In the genomic region with DNA sequence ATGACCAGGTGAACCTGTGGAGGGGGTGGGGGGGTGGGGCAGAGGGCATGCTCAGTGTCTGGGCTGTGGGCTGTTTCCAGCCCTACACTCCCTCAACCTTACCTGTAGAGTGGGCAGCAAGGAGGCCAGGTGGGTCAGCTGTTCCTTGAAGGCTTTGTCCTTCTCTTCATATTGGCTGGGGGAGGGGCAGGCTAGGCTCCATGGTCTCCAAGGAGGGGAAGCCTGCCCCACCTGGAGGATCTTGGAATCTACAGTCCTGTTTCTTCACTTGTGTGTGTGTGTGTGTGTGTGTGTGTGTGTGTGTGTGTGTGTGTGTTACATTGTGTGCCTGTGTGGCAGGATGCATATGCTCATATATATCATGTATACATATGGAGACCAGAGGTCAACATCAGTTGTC, we compare ENCODE assay signal across 11 mouse cellular contexts. TPM values are rescaled to one million over a fixed set of nuclear protein-coding genes. Genes with fewer than 3 reads are reported as not detected.
DNase-seq lines count a peak whose midpoint lies in the region; ATAC-seq lines count a peak whose summit lies in the region.
"Had no signal": no experiment of that assay in that cellular context is flagged by ENCODE, and none has a peak within 500 bp of the region (broad histone marks: within the 10 kb centered on the region; RNA-seq: fewer than 3 reads in every experiment).

No protein-coding gene starts in this region.

- ATAC-seq in megakaryocyte, adult 5-6 weeks (ENCODE audit: poor library complexity, severe bottlenecking): no peak
- ATAC-seq in hindbrain, embryonic 15.5 days (ENCODE audit: low FRiP score, low read depth): peak; percentile 24; the same call in 1 of the 2 replicates
- ATAC-seq in neural tube, embryonic 15.5 days (ENCODE audit: low FRiP score): peak; percentile 44
- no peak for ATAC-seq in erythroid progenitor cell, adult 5-6 weeks (replicated peaks; ENCODE audit: low FRiP score, poor library complexity, severe bottlenecking)

- peaks cover 4% of the 10 kb centered on the region for H3K36me3 ChIP-seq in megakaryocyte, embryonic 14.5 days (replicated peaks; ENCODE audit: low read length)
- H3K36me3 ChIP-seq in hindbrain, embryonic 15.5 days: no peaks in the 10 kb centered on the region
- no peaks in the 10 kb centered on the region for H3K36me3 ChIP-seq in neural tube, embryonic 15.5 days

- H3K27ac ChIP-seq in hindbrain, embryonic 15.5 days (replicated peaks): no peak overlapping the region
- no peak overlapping the region for H3K27ac ChIP-seq in neural tube, embryonic 15.5 days (replicated peaks)

- peaks cover 97% of the 10 kb centered on the region for H3K27me3 ChIP-seq in megakaryocyte, embryonic 14.5 days (replicated peaks)
- H3K27me3 ChIP-seq in hindbrain, embryonic 15.5 days: peaks cover 90% of the 10 kb centered on the region
- H3K27me3 ChIP-seq in neural tube, embryonic 15.5 days (replicated peaks): peaks cover 92% of the 10 kb centered on the region

- H3K9ac ChIP-seq in hindbrain, embryonic 15.5 days: no peak overlapping the region
- H3K9ac ChIP-seq in neural tube, embryonic 15.5 days (replicated peaks): no peak overlapping the region

- peak overlapping the region; percentile 74 for H3K4me2 ChIP-seq in hindbrain, embryonic 15.5 days
- H3K4me2 ChIP-seq in neural tube, embryonic 15.5 days: peak overlapping the region; percentile 64

- DNase-seq in cerebellum, postnatal 10 days: peak; percentile 74 to 81
- no peak for DNase-seq in cerebellum, adult 8-10 months
- no peak for DNase-seq in gastrocnemius, adult 18-20 months (ENCODE audit: low spot score)

- H3K9me3 ChIP-seq in megakaryocyte, embryonic 14.5 days: peaks cover 6% of the 10 kb centered on the region
- no peaks in the 10 kb centered on the region for H3K9me3 ChIP-seq in hindbrain, embryonic 15.5 days
- H3K9me3 ChIP-seq in neural tube, embryonic 15.5 days (replicated peaks): no peaks in the 10 kb centered on the region

- H3K4me3 ChIP-seq in megakaryocyte, embryonic 14.5 days (replicated peaks): peak overlapping the region; percentile 89
- peak overlapping the region; percentile 41 for H3K4me3 ChIP-seq in hindbrain, embryonic 15.5 days
- H3K4me3 ChIP-seq in neural tube, embryonic 15.5 days (replicated peaks): peak overlapping the region; percentile 39

- H3K4me1 ChIP-seq in megakaryocyte, embryonic 14.5 days: peaks cover 51% of the 10 kb centered on the region
- H3K4me1 ChIP-seq in hindbrain, embryonic 15.5 days (replicated peaks): peaks cover 36% of the 10 kb centered on the region
- peaks cover 44% of the 10 kb centered on the region for H3K4me1 ChIP-seq in neural tube, embryonic 15.5 days

RNA-seq across cellular contexts. Expression of gene Rnf207, which starts 4.9 kb away (rescaled TPM):
- polyA plus RNA-seq in megakaryocyte, embryonic 14.5 days (2012; ENCODE audit: insufficient read depth, low replicate concordance): 1.8 and 3.8 TPM in 2 replicates
- total RNA-seq in megakaryocyte, adult 5-6 weeks (2015): not detected in 2 replicates
- total RNA-seq in megakaryocyte, adult 5-6 weeks (2017): not detected in 2 replicates
- 8.6 and 8.8 TPM in 2 replicates for polyA plus RNA-seq in hindbrain, embryonic 15.5 days (2015; fragmentation: Nextera tagmentation; extraction: Ambion mirVana)
- polyA plus RNA-seq in neural tube, embryonic 15.5 days (2015; fragmentation: Nextera tagmentation; extraction: Ambion mirVana): 7.8 and 12.4 TPM in 2 replicates
- total RNA-seq in erythroid progenitor cell, adult 5-6 weeks (2015; ENCODE audit: low replicate concordance): not detected in 2 replicates
- not detected in 2 replicates for total RNA-seq in erythroid progenitor cell, adult 5-6 weeks (2017; ENCODE audit: low replicate concordance)
- total RNA-seq in gastrocnemius, adult 18-20 months (2021): not detected

RNA-seq across cellular contexts. Expression of gene Rpl22, which starts 11.6 kb away (rescaled TPM):
- 2.6 and 82.5 TPM in 2 replicates for polyA plus RNA-seq in megakaryocyte, embryonic 14.5 days (2012; ENCODE audit: insufficient read depth, low replicate concordance)
- 968 and 1,019 TPM in 2 replicates for total RNA-seq in megakaryocyte, adult 5-6 weeks (2015)
- total RNA-seq in megakaryocyte, adult 5-6 weeks (2017): 2,015 and 2,172 TPM in 2 replicates
- polyA plus RNA-seq in hindbrain, embryonic 15.5 days (2015; fragmentation: Nextera tagmentation; extraction: Ambion mirVana): 135 and 176 TPM in 2 replicates
- 148 and 190 TPM in 2 replicates for polyA plus RNA-seq in neural tube, embryonic 15.5 days (2015; fragmentation: Nextera tagmentation; extraction: Ambion mirVana)
- 429 and 481 TPM in 2 replicates for total RNA-seq in erythroid progenitor cell, adult 5-6 weeks (2015; ENCODE audit: low replicate concordance)
- total RNA-seq in erythroid progenitor cell, adult 5-6 weeks (2017; ENCODE audit: low replicate concordance): 506 and 514 TPM in 2 replicates
- total RNA-seq in gastrocnemius, adult 18-20 months (2021): 100 to 1,000 TPM; 249 to 251 TPM

RNA-seq across cellular contexts. Expression of gene Icmt, which starts 16.9 kb away (rescaled TPM):
- 5.8 and 20.7 TPM in 2 replicates for polyA plus RNA-seq in megakaryocyte, embryonic 14.5 days (2012; ENCODE audit: insufficient read depth, low replicate concordance)
- 8.7 and 9.3 TPM in 2 replicates for total RNA-seq in megakaryocyte, adult 5-6 weeks (2015)
- 9.7 and 11.9 TPM in 2 replicates for total RNA-seq in megakaryocyte, adult 5-6 weeks (2017)
- polyA plus RNA-seq in hindbrain, embryonic 15.5 days (2015; fragmentation: Nextera tagmentation; extraction: Ambion mirVana): 18.3 and 22.2 TPM in 2 replicates
- polyA plus RNA-seq in neural tube, embryonic 15.5 days (2015; fragmentation: Nextera tagmentation; extraction: Ambion mirVana): 20.0 and 21.1 TPM in 2 replicates
- 8.0 and 24.5 TPM in 2 replicates for total RNA-seq in erythroid progenitor cell, adult 5-6 weeks (2015; ENCODE audit: low replicate concordance)
- 14.2 TPM in 2 replicates for total RNA-seq in erythroid progenitor cell, adult 5-6 weeks (2017; ENCODE audit: low replicate concordance)
- 10 to 100 TPM; 19.8 to 19.9 TPM for total RNA-seq in gastrocnemius, adult 18-20 months (2021)

RNA-seq across cellular contexts. Expression of gene Hes3, which starts 22.5 kb away (rescaled TPM):
- polyA plus RNA-seq in megakaryocyte, embryonic 14.5 days (2012; ENCODE audit: insufficient read depth, low replicate concordance): not detected in 2 replicates
- total RNA-seq in megakaryocyte, adult 5-6 weeks (2015): not detected in 2 replicates
- total RNA-seq in megakaryocyte, adult 5-6 weeks (2017): not detected in 2 replicates
- polyA plus RNA-seq in hindbrain, embryonic 15.5 days (2015; fragmentation: Nextera tagmentation; extraction: Ambion mirVana): 0.47 and 3.0 TPM in 2 replicates
- 0.19 and 0.29 TPM in 2 replicates for polyA plus RNA-seq in neural tube, embryonic 15.5 days (2015; fragmentation: Nextera tagmentation; extraction: Ambion mirVana)
- not detected in 2 replicates for total RNA-seq in erythroid progenitor cell, adult 5-6 weeks (2015; ENCODE audit: low replicate concordance)
- total RNA-seq in erythroid progenitor cell, adult 5-6 weeks (2017; ENCODE audit: low replicate concordance): not detected in 2 replicates
- not detected for total RNA-seq in gastrocnemius, adult 18-20 months (2021)
- total RNA-seq: left cerebral cortex, postnatal 10 days had no signal
- polyA plus RNA-seq: C2C12; small intestine, adult 2 months had no signal

RNA-seq across cellular contexts. Expression of gene Chd5, which starts 24.5 kb away (rescaled TPM):
- polyA plus RNA-seq in megakaryocyte, embryonic 14.5 days (2012; ENCODE audit: insufficient read depth, low replicate concordance): 1.7 and 4.2 TPM in 2 replicates
- total RNA-seq in megakaryocyte, adult 5-6 weeks (2015): not detected in 2 replicates
- total RNA-seq in megakaryocyte, adult 5-6 weeks (2017): 0.07 and 0.16 TPM in 2 replicates
- 57.4 and 61.8 TPM in 2 replicates for polyA plus RNA-seq in hindbrain, embryonic 15.5 days (2015; fragmentation: Nextera tagmentation; extraction: Ambion mirVana)
- polyA plus RNA-seq in neural tube, embryonic 15.5 days (2015; fragmentation: Nextera tagmentation; extraction: Ambion mirVana): 46.3 and 53.7 TPM in 2 replicates
- not detected in 2 replicates for total RNA-seq in erythroid progenitor cell, adult 5-6 weeks (2015; ENCODE audit: low replicate concordance)
- not detected in 2 replicates for total RNA-seq in erythroid progenitor cell, adult 5-6 weeks (2017; ENCODE audit: low replicate concordance)
- total RNA-seq in gastrocnemius, adult 18-20 months (2021): under 1 TPM in 1 of 2 experiments, not detected in 1; 0.12 TPM

Comparison
In these comparisons a context has a peak if more than half of its experiments do, and no peak if none do; other contexts are left out.
1. DNase-seq: peak in cerebellum, postnatal 10 days (2 of 2); none in cerebellum, adult 8-10 months (single experiment) and gastrocnemius, adult 18-20 months (single experiment).
2. H3K4me3 ChIP-seq: peak in every context shown above with its lines; median percentile 89 in megakaryocyte, embryonic 14.5 days; 41 in hindbrain, embryonic 15.5 days; 39 in neural tube, embryonic 15.5 days.
3. ATAC-seq: peak in hindbrain, embryonic 15.5 days (single experiment) and neural tube, embryonic 15.5 days (single experiment); none in megakaryocyte, adult 5-6 weeks (single experiment) and erythroid progenitor cell, adult 5-6 weeks (single experiment).